Mouse (Mus musculus) limb, embryonic 12.5 days (tissue): ENCODE results near the gene Hspa8. TPM values are rescaled to one million over a fixed set of nuclear protein-coding genes. Genes with fewer than 3 reads are reported as not detected.
"Not testable (repeated sequence)": the region's sequence is repeated elsewhere in the genome, so short reads cannot be mapped to it uniquely, and the experiment has no call there.

Source experiments
- ATAC-seq: fragments of 200-750 bp; cut with Nextera tagmentation; 2 replicates; pipeline ENCODE4 v1.8.0; 2017; ENCODE audit warnings: low read depth, moderate TSS enrichment; ENCODE audit not compliant: insufficient number of reproducible peaks, insufficient read depth, low FRiP score, low TSS enrichment
- H3K27ac ChIP-seq: fragments of 300-500 bp; sonication (generic); 2 replicates; pipeline ENCODE4 v1.5.1; 2016; ENCODE audit warnings: mild to moderate bottlenecking, moderate library complexity
- H3K27me3 ChIP-seq: fragments of 300-500 bp; sonication (generic); 2 replicates; pipeline ENCODE4 v1.6.1; 2016; ENCODE audit warnings: mild to moderate bottlenecking, moderate library complexity
- H3K36me3 ChIP-seq: fragments of 300-500 bp; sonication (generic); 2 replicates; pipeline ENCODE4 v1.6.1; 2016; ENCODE audit warnings: mild to moderate bottlenecking, moderate library complexity
- H3K4me1 ChIP-seq: fragments of 300-500 bp; sonication (generic); replicated peaks from 2 replicates; pipeline ENCODE4 v1.6.1; 2016
- H3K4me2 ChIP-seq: fragments of 300-500 bp; sonication (generic); 2 replicates; pipeline ENCODE4 v1.6.1; 2016; ENCODE audit warnings: mild to moderate bottlenecking, moderate library complexity
- H3K4me3 ChIP-seq: fragments of 300-500 bp; sonication (generic); replicated peaks from 2 replicates; pipeline ENCODE4 v1.5.1; 2016; ENCODE audit warnings: mild to moderate bottlenecking
- H3K9ac ChIP-seq: fragments of 300-500 bp; sonication (generic); replicated peaks from 2 replicates; pipeline ENCODE4 v1.6.1; 2016; ENCODE audit warnings: mild to moderate bottlenecking, moderate library complexity
- H3K9me3 ChIP-seq: fragments of 300-500 bp; sonication (generic); 2 replicates; pipeline ENCODE4 v1.6.1; 2016; ENCODE audit warnings: mild to moderate bottlenecking, moderate library complexity
- WGBS: fragments of 180-500 bp; shearing (Covaris S2); methylation state at CpG from one replicate; pipeline ENCODE4 v1.1.7; 2016; 5-methylcytosine and 5-hydroxymethylcytosine counted together
- polyA plus RNA-seq: library from polyadenylated mRNA; unstranded; fragments of >200 nt; fragmentation: Nextera tagmentation; extraction: Ambion mirVana; gene quantifications from 2 replicates; pipeline ENCODE4 v1.2.1, GENCODE M21; 2016

Gene Hspa8
- polyA plus RNA-seq, 1 experiment from 2014 or later, result 2,429 TPM

DNA sequence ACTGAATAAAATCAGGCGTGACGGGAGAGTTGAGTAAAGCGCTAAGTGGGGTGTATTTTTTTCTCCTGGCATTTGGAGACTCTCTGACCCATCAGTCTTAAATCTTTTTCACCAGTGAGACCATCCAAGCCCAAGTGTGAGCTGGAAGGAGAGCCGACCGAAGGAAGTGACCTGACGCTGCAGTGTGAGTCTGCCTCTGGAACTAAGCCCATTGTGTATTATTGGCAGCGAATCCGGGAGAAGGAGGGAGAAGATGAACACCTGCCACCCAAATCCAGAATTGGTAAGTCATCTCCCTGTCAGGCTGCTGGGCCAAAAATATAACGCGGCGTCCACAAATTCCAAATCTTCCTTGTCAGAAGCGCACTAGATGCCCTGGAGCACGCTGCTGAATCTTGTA lies 28.5 kb upstream of the Hspa8 start:
- no peak for ATAC-seq
- no peaks in the 10 kb centered on the region for H3K9me3 ChIP-seq
- H3K9ac ChIP-seq, result no peak overlapping the region
- peaks cover 68% of the 10 kb centered on the region for H3K36me3 ChIP-seq
- no peak overlapping the region for H3K4me2 ChIP-seq
- no peaks in the 10 kb centered on the region; the same call in 1 of the 2 replicates for H3K4me1 ChIP-seq
- 82% methylated on average over 13 of the region's 13 CpGs for WGBS
- H3K27me3 ChIP-seq, result no peaks in the 10 kb centered on the region
- no peak overlapping the region for H3K27ac ChIP-seq
- H3K4me3 ChIP-seq, result no peak overlapping the region

DNA sequence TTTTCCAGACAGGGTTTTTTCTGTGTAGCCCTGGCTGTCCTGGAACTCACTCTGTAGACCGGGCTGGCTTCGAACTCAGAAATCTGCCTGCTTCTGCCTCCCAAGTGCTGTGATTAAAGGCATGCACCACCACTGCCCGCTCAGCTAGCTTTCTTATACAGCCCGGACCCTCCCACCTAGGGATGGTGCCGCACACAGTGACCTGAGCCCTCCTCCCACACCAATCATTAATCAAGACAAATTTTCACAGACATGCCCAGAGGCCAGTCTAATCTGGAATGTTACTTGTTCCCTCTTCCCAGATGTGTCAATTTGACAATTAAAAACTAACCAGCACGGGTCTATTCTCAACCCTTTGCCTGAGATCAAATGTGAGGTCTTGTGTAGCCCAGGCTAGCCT lies 27.6 kb upstream of the Hspa8 start:
- peaks cover 69% of the 10 kb centered on the region for H3K36me3 ChIP-seq
- H3K4me2 ChIP-seq, H3K27ac ChIP-seq, H3K4me1 ChIP-seq, H3K9ac ChIP-seq, H3K9me3 ChIP-seq, H3K4me3 ChIP-seq, ATAC-seq, H3K27me3 ChIP-seq: not testable (repeated sequence)
- WGBS, result 87% methylated on average over 6 of the region's 6 CpGs

GRCm38 (mm10) chr9:40773869-40774268 lies 26.9 kb upstream of the Hspa8 start:
- no peak overlapping the region for H3K4me3 ChIP-seq
- WGBS, result 89% methylated on average over 4 of the region's 4 CpGs
- no peak overlapping the region for H3K27ac ChIP-seq
- H3K9ac ChIP-seq, result no peak overlapping the region
- H3K4me2 ChIP-seq, result no peak overlapping the region
- H3K4me1 ChIP-seq, result no peaks in the 10 kb centered on the region; the same call in 1 of the 2 replicates
- ATAC-seq, result no peak
- H3K9me3 ChIP-seq, result no peaks in the 10 kb centered on the region
- H3K27me3 ChIP-seq, result no peaks in the 10 kb centered on the region
- H3K36me3 ChIP-seq, result peaks cover 76% of the 10 kb centered on the region

DNA sequence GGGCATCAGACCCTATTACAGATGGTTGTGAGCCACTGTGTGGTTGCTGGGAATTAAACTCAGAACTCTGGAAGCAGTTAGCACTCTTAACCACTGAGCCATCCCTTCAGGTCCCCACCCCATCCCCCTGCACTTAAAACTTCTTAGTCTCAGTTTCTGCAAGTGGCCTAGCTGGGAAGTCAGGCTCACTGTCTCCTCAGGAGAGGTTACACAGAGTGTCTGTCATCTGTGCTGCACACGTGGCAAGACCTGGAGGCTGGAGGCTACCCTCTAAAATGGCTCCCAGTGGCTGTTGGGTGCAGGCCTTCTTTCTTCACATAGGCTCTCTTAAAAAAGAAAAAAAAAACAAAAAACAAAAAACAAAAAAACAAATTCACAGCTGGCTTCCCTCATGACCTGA lies 24.7 kb upstream of the Hspa8 start:
- peaks cover 80% of the 10 kb centered on the region for H3K36me3 ChIP-seq
- H3K9ac ChIP-seq, result no peak overlapping the region
- H3K4me3 ChIP-seq, result no peak overlapping the region
- no peaks in the 10 kb centered on the region for H3K27me3 ChIP-seq
- H3K4me2 ChIP-seq, result no peak overlapping the region
- 52% methylated on average over 1 of the region's 1 CpGs for WGBS
- H3K4me1 ChIP-seq, result no peaks in the 10 kb centered on the region
- no peak overlapping the region for H3K27ac ChIP-seq
- no peaks in the 10 kb centered on the region for H3K9me3 ChIP-seq
- ATAC-seq, result no peak

DNA sequence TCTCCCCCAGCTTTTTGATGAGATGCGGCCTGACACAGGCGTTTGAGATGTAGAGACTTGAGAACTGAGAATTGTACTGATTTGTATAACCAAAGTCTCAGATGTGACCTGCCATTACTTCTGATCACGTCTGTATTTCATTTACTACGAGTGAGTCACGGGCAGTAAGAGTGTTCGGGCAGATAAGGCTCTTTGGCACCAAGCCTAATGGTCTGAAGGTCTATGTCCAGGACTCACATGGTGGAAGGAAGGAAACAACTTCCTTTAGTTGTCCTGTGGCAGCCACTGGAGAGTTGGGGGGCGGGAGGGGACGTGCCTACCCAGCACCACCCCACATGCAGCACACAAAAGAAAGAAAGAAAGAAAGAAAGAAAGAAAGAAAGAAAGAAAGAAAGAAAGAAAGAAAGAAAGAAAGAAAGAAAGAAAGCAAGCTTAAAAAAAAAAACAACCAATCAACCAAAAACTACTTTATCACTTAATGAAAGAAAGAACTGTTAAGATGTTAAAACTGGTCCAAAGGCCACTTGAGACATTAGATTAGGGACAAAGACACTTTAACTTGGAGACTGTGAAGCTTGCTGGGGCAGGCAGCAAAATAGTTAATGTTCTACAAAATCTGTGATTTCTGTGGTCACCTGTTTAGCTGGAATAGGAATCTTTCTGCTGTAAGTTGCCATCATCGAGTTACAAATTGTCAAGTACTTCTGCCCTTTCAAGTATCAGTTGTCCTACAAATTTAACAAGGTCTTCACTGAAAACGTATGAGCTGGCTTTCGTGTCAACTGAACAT lies 24.1 kb upstream of the Hspa8 start:
- 74% methylated on average over 11 of the region's 11 CpGs for WGBS

DNA sequence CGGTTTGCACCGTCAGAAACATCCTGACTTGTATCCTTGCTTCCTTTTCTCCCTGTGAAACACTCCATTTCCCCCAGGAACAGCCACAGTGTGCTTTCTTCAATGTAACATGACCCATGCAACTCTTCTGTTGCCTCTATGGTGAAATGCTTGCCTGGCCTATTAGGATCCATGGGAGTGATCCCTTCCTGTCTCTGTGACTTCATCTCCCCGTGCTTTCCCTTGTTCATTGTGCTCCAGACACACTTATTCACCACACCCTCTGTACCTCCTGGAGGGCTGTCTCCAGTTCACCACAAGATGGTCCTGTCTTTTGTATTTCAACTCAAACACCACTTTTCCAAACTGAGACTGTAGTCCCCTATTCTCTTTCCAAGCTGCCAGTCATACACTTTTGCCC lies 20.7 kb upstream of the Hspa8 start:
- no peak for ATAC-seq
- peaks cover 63% of the 10 kb centered on the region for H3K36me3 ChIP-seq
- H3K27me3 ChIP-seq, result no peaks in the 10 kb centered on the region

More for the DNA sequence above, 24.1 kb upstream of the Hspa8 start:
- no peak for ATAC-seq
- H3K4me1 ChIP-seq, result no peaks in the 10 kb centered on the region
- H3K4me2 ChIP-seq, result no peak overlapping the region
- peaks cover 80% of the 10 kb centered on the region for H3K36me3 ChIP-seq
- no peaks in the 10 kb centered on the region for H3K27me3 ChIP-seq
- no peak overlapping the region for H3K27ac ChIP-seq
- H3K4me3 ChIP-seq, result no peak overlapping the region
- H3K9ac ChIP-seq, result no peak overlapping the region
- no peaks in the 10 kb centered on the region for H3K9me3 ChIP-seq

GRCm38 (mm10) chr9:40780892-40781725 lies 19.7 kb upstream of the Hspa8 start:
- Histone ChIP-seq H3K27ac (no peak overlapping the region), H3K27me3 (no peaks in the 10 kb centered on the region), H3K9me3 (no peaks in the 10 kb centered on the region), H3K36me3 (peaks cover 56% of the 10 kb centered on the region), H3K4me1 (peaks cover 15% of the 10 kb centered on the region; the same call in 1 of the 2 replicates), H3K9ac (no peak overlapping the region), H3K4me3 (no peak overlapping the region), H3K4me2 (no peak overlapping the region)
- 85% methylated on average over 11 of the region's 11 CpGs for WGBS
- no peak for ATAC-seq

More for the DNA sequence above, 20.7 kb upstream of the Hspa8 start:
- Histone ChIP-seq H3K9me3 (no peaks in the 10 kb centered on the region), H3K27ac (no peak overlapping the region), H3K4me2 (no peak overlapping the region), H3K9ac (no peak overlapping the region), H3K4me3 (no peak overlapping the region), H3K4me1 (peaks cover 15% of the 10 kb centered on the region; the same call in 1 of the 2 replicates)
- 79% methylated on average over 3 of the region's 3 CpGs for WGBS

DNA sequence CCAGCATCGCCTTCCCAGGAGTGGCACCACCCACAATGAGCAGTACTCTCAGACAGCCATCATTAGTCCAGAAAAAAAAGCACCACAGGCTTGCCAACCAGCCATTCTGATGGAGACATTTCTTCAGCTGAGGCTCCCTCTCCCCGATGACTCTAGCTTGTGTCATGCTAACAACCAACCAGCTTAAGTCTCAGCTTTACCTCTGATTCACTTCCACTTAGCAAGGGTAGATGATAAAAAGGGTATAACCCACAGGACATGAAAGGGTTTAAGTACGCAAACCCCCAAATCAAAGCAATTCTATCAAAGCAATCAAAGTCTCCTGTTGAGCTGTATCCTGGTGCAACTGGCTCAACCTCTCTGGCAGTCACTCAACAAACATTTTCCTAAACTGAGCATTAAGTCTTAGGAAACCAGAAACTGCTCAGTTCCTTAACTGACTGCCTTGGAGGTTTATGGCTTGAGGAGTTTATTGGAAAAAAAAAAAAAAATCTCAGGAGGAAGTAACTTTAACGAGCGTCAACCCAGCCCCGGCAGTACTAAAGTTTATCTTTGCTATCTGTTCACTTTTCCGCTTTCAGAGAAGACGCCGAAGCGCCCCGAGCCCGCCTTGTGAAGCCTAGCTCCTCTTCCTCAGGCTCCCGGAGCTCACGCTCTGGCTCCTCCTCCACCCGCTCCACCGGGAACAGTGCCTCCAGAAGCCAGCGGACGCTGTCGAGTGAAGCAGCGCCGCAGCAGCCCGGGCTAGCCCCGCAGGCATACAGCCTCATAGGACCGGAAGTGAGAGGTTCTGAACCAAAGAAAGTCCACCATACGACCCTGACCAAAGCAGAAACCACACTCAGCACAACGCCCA lies 18.8 kb upstream of the Hspa8 start:
- Histone ChIP-seq H3K36me3 (peaks cover 54% of the 10 kb centered on the region), H3K27ac (no peak overlapping the region; the same call in 1 of the 2 replicates), H3K4me3 (no peak overlapping the region), H3K27me3 (no peaks in the 10 kb centered on the region), H3K4me1 (peaks cover 15% of the 10 kb centered on the region; the same call in 1 of the 2 replicates), H3K9me3 (no peaks in the 10 kb centered on the region), H3K4me2 (peak overlapping the region; percentile 21; the same call in 1 of the 2 replicates), H3K9ac (no peak overlapping the region)
- 31% methylated on average over 26 of the region's 26 CpGs for WGBS
- ATAC-seq, result no peak

DNA sequence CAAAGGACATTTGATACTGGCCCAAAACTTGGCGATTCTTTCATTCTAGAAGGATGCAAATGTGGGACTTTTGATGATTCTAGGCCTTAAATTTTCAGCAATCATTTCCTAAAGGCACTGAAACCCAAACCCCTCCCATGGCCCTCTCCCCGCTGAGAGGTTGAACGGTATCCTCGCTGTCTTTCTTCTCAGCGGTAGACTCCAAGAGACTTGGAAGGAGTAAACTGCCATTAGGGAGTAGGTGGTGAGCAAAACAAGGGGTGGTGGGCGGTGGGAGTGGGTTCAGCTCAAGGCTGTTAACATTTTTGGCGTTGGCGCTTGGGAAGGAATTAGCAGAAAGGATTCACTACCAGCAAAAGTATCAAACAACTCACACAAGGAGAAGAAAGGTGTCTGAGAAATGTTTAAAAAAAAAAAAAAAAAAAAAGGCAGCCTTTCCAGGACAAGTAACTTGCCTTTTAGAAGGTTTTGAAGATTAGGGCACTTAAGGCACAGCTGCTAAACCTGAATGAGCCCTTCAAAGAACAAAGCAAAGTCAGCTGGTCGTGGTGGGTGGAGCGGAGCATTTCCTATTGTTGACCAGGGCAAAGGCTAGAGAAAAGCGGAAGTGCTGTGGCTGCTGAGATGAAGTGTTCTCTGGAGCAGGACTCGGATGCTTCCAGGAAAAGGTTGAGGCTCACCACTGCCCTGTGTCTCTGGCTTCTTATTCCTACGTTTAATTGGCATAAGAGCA lies 17.0 kb upstream of the Hspa8 start:
- H3K9me3 ChIP-seq, result no peaks in the 10 kb centered on the region
- 19% methylated on average over 13 of the region's 13 CpGs for WGBS
- H3K4me3 ChIP-seq, result no peak overlapping the region
- peaks cover 15% of the 10 kb centered on the region; the same call in 1 of the 2 replicates for H3K4me1 ChIP-seq
- no peak overlapping the region for H3K4me2 ChIP-seq
- no peak for ATAC-seq
- H3K27me3 ChIP-seq, result no peaks in the 10 kb centered on the region
- H3K36me3 ChIP-seq, result peaks cover 39% of the 10 kb centered on the region
- H3K27ac ChIP-seq, result peak overlapping the region; percentile 51; the same call in 1 of the 2 replicates
- H3K9ac ChIP-seq, result no peak overlapping the region

DNA sequence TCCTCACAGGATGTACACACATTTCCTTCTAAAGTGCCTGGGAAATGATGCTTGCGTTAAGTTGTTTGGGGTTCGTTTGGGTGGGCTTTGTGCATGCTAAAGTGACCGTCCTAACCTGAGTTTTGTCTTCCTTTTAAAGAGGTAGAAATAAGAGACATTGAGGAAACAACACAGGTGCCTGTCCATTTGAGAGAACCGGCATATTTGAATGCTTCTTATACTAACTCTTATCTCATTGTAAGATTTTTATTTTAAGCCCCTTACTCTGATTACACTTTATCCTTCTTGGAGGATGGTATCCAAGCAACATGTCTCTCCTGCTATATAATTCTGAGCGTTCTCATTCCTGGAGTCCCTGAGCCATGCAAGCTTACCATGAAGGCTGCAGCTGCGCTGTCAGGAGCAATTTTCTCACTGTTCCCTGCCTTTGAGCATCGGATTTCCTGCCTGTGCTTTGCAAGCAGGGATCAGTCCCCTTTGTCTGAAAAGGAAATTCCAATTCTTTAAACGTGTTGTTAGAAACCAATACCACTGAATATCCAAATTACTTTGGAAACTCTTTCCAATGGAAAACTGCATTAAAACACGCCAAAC lies 16.3 kb upstream of the Hspa8 start:
- no peak overlapping the region for H3K4me2 ChIP-seq
- no peaks in the 10 kb centered on the region for H3K9me3 ChIP-seq
- H3K4me3 ChIP-seq, result no peak overlapping the region
- H3K27ac ChIP-seq, result peak overlapping the region; percentile 51; the same call in 1 of the 2 replicates
- H3K27me3 ChIP-seq, result no peaks in the 10 kb centered on the region
- no peak overlapping the region for H3K9ac ChIP-seq
- H3K4me1 ChIP-seq, result peaks cover 15% of the 10 kb centered on the region; the same call in 1 of the 2 replicates
- WGBS, result 19% methylated on average over 9 of the region's 9 CpGs
- peaks cover 39% of the 10 kb centered on the region for H3K36me3 ChIP-seq
- ATAC-seq, result no peak
